Mouse (Mus musculus): ENCODE results near the gene Rasa3. TPM values are rescaled to one million over a fixed set of nuclear protein-coding genes. Genes with fewer than 3 reads are reported as not detected.

The Rasa3 gene
- total RNA-seq, 1 experiment from 2014 or later: 96.1 TPM

DNA sequence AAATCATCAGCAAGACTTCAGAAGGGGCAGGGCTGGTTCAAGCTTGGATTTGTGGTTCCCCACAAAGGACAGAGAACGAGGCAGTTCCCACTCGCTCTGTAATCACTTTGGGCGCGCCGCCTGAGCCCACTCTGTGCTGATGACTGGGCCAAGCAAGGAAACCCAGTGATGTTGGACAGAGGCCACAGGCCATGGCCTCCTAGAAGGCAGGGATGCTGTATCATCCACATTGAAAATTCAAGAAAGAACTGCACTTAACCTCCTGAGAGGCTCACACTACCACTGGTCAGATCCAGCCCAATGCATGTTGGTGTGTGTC is 22.4 kb downstream of the Rasa3 start:
- ATAC-seq (replicated peaks; ENCODE audit: low read depth, poor library complexity, severe bottlenecking): 0 out of 2 replicates have a peak, but pooled peaks have one; percentile 31

GRCm38 (mm10) chr8:13654350-13655032 is 22.9 kb downstream of the Rasa3 start:
- ATAC-seq (replicated peaks; ENCODE audit: low read depth, poor library complexity, severe bottlenecking): no peak

DNA sequence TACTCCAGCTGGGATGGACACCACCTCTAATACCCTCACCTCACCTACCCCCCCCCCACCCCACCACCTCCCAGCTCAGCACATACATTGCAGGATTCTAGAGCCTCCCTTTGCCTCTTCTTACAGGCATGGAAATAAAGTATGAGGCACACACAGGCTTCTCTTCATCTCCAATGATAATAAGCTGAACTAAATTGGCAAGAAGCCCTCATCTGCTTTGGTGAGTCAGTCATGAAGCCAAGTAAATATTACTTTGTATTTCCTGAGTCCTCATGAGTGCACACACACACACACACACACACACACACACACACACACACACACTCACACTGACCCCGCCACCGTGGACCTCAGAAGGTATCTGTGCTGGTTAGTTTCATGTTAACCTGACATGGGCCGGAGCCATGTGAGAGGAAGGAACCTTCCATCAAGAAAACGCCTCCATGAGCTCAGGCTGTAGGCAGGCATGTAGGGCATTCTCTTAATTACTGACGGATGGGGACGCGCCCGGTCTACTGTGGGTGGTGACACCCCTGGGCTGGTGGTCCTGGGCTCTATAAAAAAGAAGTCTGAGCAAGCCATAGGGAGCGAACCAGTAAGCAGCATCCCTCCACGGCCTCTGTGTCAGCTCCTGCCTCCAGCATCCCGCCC is 26.7 kb downstream of the Rasa3 start:
- ATAC-seq (replicated peaks; ENCODE audit: low read depth, poor library complexity, severe bottlenecking): no peak

DNA sequence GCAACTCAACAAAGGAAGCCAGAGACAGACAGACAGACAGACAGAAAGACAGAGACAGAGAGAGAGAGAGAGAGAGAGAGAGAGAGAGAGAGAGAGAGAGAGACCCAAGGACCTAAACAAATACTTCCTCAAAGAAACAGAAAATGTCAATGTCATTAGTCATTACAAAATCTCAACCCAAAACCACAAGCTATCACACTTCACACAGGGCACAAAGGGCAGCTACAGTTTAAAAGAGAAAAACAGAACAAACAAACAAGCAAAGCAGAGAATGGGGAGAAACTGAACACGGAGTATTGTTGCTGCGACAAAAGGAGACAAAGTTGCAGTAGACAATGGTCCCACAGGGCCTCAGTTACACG is 28.3 kb downstream of the Rasa3 start:
- ATAC-seq (replicated peaks; ENCODE audit: low read depth, poor library complexity, severe bottlenecking): peak; percentile 68

DNA sequence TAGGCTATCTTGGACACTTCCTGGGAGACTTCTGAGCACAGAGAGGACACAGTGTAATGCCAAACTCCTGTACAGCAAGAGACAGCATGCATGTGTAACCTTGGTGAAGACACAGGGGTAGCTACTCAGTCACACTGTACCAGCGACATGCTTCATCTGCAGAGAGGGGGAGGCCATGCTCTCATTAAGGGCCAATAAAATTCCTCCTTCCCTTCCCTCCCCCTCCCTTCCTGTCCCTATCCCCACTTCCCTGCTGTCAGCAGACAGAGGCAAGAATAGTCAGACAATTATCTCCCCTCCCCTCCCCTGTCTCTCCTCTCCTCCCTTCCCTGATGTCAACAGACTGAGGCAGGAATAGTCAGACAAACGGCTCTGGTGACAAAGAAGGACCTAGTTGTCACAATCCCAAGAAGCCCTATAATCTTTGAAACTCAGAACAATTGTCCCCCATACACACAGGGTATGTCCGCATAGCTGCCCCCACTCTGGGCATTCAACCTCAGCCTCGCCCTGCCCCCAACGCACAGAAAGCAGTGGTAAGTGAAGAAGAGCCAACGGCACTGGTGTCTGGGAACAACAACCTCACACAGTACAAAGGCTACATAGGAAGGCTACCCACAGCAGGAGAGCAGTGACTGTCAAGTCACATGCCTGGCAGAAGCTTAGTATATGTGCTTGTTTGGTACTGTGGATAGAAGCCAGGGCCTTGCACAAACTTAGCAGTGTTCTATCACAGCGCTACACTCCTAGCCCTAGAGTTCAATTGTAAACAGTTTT is 28.8 kb downstream of the Rasa3 start:
- ATAC-seq (replicated peaks; ENCODE audit: low read depth, poor library complexity, severe bottlenecking): peak; percentile 27

DNA sequence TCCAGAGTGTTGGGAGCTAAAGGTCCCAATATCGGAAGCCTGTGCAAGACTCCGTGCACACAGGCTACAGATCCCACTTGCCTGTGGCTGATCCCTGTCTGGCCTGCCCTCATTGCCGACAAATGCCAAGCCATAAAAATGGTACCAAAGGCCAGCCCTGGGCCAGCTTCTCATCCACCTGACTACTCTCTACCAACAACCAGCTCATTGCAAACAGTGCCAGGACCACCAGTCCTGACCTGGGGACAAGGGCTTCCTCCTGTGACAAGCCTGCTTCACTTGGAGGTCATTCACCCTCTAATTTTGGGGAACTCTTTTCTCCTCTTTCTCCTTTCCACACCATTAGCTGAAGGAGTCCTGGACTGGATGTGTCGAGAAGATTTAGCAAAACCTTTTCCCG is 29.8 kb downstream of the Rasa3 start:
- ATAC-seq (replicated peaks; ENCODE audit: low read depth, poor library complexity, severe bottlenecking): no peak

GRCm38 (mm10) chr8:13644932-13645676 is 32.3 kb downstream of the Rasa3 start:
- no peak; the same call in 1 of the 2 replicates for ATAC-seq (replicated peaks; ENCODE audit: low read depth, poor library complexity, severe bottlenecking)

GRCm38 (mm10) chr8:13644155-13644554 is 33.2 kb downstream of the Rasa3 start:
- no peak for ATAC-seq (replicated peaks; ENCODE audit: low read depth, poor library complexity, severe bottlenecking)

- ATAC-seq (replicated peaks; ENCODE audit: low read depth, poor library complexity, severe bottlenecking): no peak
Measured at GRCm38 (mm10) chr8:13642659-13643181, 34.7 kb downstream of the Rasa3 start.

DNA sequence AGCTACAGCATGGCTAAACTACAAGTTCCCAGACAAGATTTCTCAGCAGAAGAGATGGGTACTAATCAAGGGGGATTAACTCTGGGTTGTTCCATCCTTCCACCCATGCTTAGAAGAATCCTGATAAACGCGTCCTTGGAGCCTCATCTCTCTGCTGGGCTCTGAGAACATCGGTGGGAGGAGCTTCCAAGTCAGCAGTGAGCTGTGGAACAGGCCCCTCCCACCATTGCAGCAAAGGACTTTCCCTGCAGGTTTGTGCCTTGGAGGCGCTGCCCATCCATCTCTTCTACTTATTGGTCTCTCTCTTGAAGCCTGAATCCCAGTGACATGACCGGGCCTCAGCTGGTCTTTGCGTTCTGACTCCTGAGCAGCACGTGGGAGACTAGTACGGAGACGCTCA is 36.2 kb downstream of the Rasa3 start:
- no peak for ATAC-seq (replicated peaks; ENCODE audit: low read depth, poor library complexity, severe bottlenecking)

DNA sequence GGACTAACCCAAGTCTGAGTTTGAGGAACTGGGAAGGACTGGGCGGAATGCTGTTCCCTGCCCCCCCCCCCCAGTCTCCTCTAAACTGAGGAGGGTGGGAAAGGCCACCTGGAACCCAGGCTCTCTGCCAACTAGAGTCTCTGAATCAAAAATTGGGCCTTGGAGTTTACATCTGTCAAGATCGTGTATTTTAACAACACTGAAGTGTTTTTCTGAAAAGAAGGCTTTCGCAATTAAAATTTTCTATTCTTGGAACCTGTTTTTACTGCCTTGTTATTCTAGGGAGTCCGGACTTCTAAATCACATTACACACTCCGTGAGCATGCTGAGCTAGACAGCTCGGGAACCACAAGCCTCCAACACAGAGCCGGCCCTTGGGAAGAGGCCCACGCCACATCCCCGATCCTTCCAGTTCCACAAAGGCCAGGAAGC is 36.9 kb downstream of the Rasa3 start:
- ATAC-seq (replicated peaks; ENCODE audit: low read depth, poor library complexity, severe bottlenecking): no peak

GRCm38 (mm10) chr8:13633107-13633506 is 44.3 kb downstream of the Rasa3 start:
- no peak for ATAC-seq (replicated peaks; ENCODE audit: low read depth, poor library complexity, severe bottlenecking)

DNA sequence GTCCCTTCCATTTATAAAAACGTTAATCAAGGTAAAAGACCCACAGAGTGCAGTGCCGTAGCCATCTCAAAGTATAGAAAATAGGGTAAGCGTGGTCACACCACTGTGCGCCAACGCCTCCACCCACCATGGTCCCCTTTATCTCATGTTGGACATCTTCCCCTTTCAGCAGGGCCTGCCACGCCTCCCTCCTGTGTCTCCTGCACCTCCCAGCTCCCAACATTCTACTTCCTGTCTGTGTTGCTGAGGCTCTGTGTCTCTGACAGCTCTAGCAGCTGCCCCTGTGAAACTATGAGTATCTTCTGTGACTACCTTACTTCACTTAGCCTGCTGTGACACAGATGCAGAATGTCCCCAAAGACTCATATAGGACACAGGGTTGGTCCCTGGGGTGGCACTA is 45.1 kb downstream of the Rasa3 start:
- peak; percentile 67 for ATAC-seq (replicated peaks; ENCODE audit: low read depth, poor library complexity, severe bottlenecking)

GRCm38 (mm10) chr8:13630754-13631153 is 46.6 kb downstream of the Rasa3 start:
- no peak for ATAC-seq (replicated peaks; ENCODE audit: low read depth, poor library complexity, severe bottlenecking)

- ATAC-seq (replicated peaks; ENCODE audit: low read depth, poor library complexity, severe bottlenecking): no peak
Measured at GRCm38 (mm10) chr8:13630171-13630570, 47.2 kb downstream of the Rasa3 start.

DNA sequence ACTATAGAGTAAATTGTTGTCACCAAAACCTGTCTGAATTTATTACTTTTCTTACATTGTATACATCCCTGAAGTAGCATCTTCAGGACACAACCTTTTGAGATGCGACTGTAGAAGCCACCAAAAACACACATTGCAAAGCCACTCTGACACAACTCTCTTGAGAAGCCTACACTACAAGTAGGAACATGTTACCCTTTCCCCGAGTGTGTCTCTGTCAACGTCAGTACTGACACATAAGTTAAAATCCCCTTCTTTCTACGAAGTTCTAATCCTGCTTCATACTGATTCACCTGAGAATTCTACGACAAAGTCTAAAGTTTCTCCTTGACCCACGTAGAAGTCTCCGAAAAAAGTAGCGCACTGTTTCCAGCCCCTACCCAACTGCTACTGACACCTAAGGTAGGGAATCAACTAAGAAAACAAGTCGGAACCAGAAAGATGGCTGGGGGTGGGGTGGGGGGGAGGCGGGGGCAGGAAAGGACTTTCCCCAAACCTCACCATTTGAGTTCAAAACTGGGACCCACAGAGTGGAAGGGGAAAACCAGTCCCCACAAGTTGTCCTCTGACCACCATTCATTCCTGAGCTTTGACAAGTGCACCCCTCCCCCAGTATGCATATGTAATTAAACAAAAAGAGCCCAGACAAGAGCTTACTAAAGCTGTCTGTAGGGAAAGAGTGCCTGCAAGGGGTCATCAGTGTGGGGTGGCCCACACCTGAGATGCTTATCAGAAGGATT is 47.9 kb downstream of the Rasa3 start:
- no peak for ATAC-seq (replicated peaks; ENCODE audit: low read depth, poor library complexity, severe bottlenecking)

GRCm38 (mm10) chr8:13628067-13628466 is 49.3 kb downstream of the Rasa3 start:
- no peak for ATAC-seq (replicated peaks; ENCODE audit: low read depth, poor library complexity, severe bottlenecking)

- ATAC-seq (replicated peaks; ENCODE audit: low read depth, poor library complexity, severe bottlenecking): no peak; the same call in 1 of the 2 replicates
Measured at GRCm38 (mm10) chr8:13627591-13627990, 49.8 kb downstream of the Rasa3 start.

DNA sequence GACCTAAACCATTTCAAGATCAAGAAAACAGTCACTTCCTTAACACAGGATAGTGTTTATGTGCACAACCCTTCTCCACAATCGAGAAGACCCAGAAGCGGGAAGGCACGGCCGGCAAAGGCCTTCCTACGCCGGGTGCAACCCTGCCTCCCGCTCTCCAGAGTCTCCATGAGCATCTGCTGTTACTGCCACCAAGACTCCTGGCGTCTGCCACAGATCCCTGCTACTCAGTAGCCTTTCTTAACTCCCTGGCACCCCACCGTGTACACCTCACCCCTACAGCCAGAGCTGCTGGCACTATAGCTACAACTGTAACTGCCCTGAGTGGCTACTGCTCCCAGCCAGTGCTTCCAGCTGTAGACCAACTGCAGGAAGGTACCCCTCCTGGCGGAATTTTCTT is 51.3 kb downstream of the Rasa3 start:
- ATAC-seq (replicated peaks; ENCODE audit: low read depth, poor library complexity, severe bottlenecking): no peak
